Mouse (Mus musculus): ENCODE measurements around the gene Ap1ar. TPM values are rescaled to one million over a fixed set of nuclear protein-coding genes. Genes with fewer than 3 reads are reported as not detected.

Ap1ar gene
- polyA plus RNA-seq, 1 experiment from 2014 or later, result 54.3 TPM

GRCm38 (mm10) chr3:127780021-127780644, 57.2 kb downstream of the Ap1ar start, which contains the start of gene Alpk1:
Alpk1 (minus strand) TSS chr3:127780527.
- ATAC-seq (ENCODE audit: insufficient number of reproducible peaks, low FRiP score, low TSS enrichment, low read depth), result peak; percentile 77
- Histone ChIP-seq H3K27ac (replicated peaks) (peak within 1 kb of the TSS; percentile 72), H3K9me3 (replicated peaks) (no peaks in the 10 kb centered on the region), H3K4me2 (replicated peaks) (peak within 1 kb of the TSS; percentile 72), H3K4me1 (no peaks in the 10 kb centered on the region), H3K27me3 (no peaks in the 10 kb centered on the region), H3K9ac (0 out of 2 replicates have a peak within 1 kb of the TSS, but pooled peaks have one; percentile 26), H3K36me3 (no peaks in the 10 kb centered on the region), H3K4me3 (replicated peaks) (peak within 1 kb of the TSS; percentile 51)
- WGBS, result under 1% methylated on average over 24 of the region's 24 CpGs

- Histone ChIP-seq H3K36me3 (no peaks in the 10 kb centered on the region), H3K9ac (no peak overlapping the region), H3K9me3 (replicated peaks) (no peaks in the 10 kb centered on the region), H3K4me2 (replicated peaks) (no peak overlapping the region), H3K27me3 (no peaks in the 10 kb centered on the region), H3K27ac (replicated peaks) (no peak overlapping the region), H3K4me3 (replicated peaks) (no peak overlapping the region), H3K4me1 (no peaks in the 10 kb centered on the region)
- WGBS, result 78% methylated on average over 11 of the region's 11 CpGs
- no peak for ATAC-seq (ENCODE audit: insufficient number of reproducible peaks, low FRiP score, low TSS enrichment, low read depth)
These were observed 68.2 kb downstream of the Ap1ar start for GRCm38 (mm10) chr3:127769146-127769545.

- H3K9ac ChIP-seq, result no peak overlapping the region
- 75% methylated on average over 3 of the region's 3 CpGs for WGBS
These were observed 71.4 kb downstream of the Ap1ar start for GRCm38 (mm10) chr3:127765971-127766370.

GRCm38 (mm10) chr3:127764541-127764940, 72.8 kb downstream of the Ap1ar start:
- H3K9me3 ChIP-seq (replicated peaks), result no peaks in the 10 kb centered on the region
- H3K36me3 ChIP-seq, result no peaks in the 10 kb centered on the region
- H3K4me2 ChIP-seq (replicated peaks), result no peak overlapping the region
- no peak overlapping the region for H3K9ac ChIP-seq
- H3K27ac ChIP-seq (replicated peaks), result no peak overlapping the region
- H3K4me1 ChIP-seq, result no peaks in the 10 kb centered on the region
- 56% methylated on average over 5 of the region's 5 CpGs for WGBS
- no peak overlapping the region for H3K4me3 ChIP-seq (replicated peaks)
- H3K27me3 ChIP-seq, result peaks cover 10% of the 10 kb centered on the region
- ATAC-seq (ENCODE audit: insufficient number of reproducible peaks, low FRiP score, low TSS enrichment, low read depth), result no peak

More at GRCm38 (mm10) chr3:127765971-127766370, 71.4 kb downstream of the Ap1ar start:
- H3K4me2 ChIP-seq (replicated peaks), result no peak overlapping the region
- H3K27me3 ChIP-seq, result peaks cover 7% of the 10 kb centered on the region
- H3K36me3 ChIP-seq, result no peaks in the 10 kb centered on the region
- no peak overlapping the region for H3K27ac ChIP-seq (replicated peaks)
- no peak overlapping the region for H3K4me3 ChIP-seq (replicated peaks)
- H3K4me1 ChIP-seq, result no peaks in the 10 kb centered on the region
- no peaks in the 10 kb centered on the region for H3K9me3 ChIP-seq (replicated peaks)
- ATAC-seq (ENCODE audit: insufficient number of reproducible peaks, low FRiP score, low TSS enrichment, low read depth), result no peak

GRCm38 (mm10) chr3:127763076-127763612, 74.2 kb downstream of the Ap1ar start:
- ATAC-seq (ENCODE audit: insufficient number of reproducible peaks, low FRiP score, low TSS enrichment, low read depth), result no peak
- peaks cover 15% of the 10 kb centered on the region for H3K27me3 ChIP-seq
- 25% methylated on average over 7 of the region's 7 CpGs for WGBS
- H3K9ac ChIP-seq, result no peak overlapping the region
- no peaks in the 10 kb centered on the region for H3K4me1 ChIP-seq
- H3K36me3 ChIP-seq, result no peaks in the 10 kb centered on the region
- no peak overlapping the region for H3K4me3 ChIP-seq (replicated peaks)
- H3K4me2 ChIP-seq (replicated peaks), result no peak overlapping the region
- H3K27ac ChIP-seq (replicated peaks), result no peak overlapping the region
- no peaks in the 10 kb centered on the region for H3K9me3 ChIP-seq (replicated peaks)

- no peak overlapping the region for H3K4me3 ChIP-seq (replicated peaks)
- H3K4me2 ChIP-seq (replicated peaks), result no peak overlapping the region
- no peaks in the 10 kb centered on the region for H3K36me3 ChIP-seq
- H3K9me3 ChIP-seq (replicated peaks), result no peaks in the 10 kb centered on the region
- H3K4me1 ChIP-seq, result no peaks in the 10 kb centered on the region
- no peak overlapping the region for H3K27ac ChIP-seq (replicated peaks)
- WGBS, result 69% methylated on average over 8 of the region's 8 CpGs
- H3K27me3 ChIP-seq, result peaks cover 19% of the 10 kb centered on the region
- ATAC-seq (ENCODE audit: insufficient number of reproducible peaks, low FRiP score, low TSS enrichment, low read depth), result no peak
- no peak overlapping the region for H3K9ac ChIP-seq
These were observed 74.9 kb downstream of the Ap1ar start for GRCm38 (mm10) chr3:127762403-127762802.

- H3K4me2 ChIP-seq (replicated peaks), result no peak overlapping the region
- 10% methylated on average over 8 of the region's 8 CpGs for WGBS
- H3K9ac ChIP-seq, result no peak overlapping the region
- no peak overlapping the region for H3K4me3 ChIP-seq (replicated peaks)
- H3K36me3 ChIP-seq, result no peaks in the 10 kb centered on the region
- peaks cover 22% of the 10 kb centered on the region for H3K27me3 ChIP-seq
- H3K4me1 ChIP-seq, result no peaks in the 10 kb centered on the region
- no peaks in the 10 kb centered on the region for H3K9me3 ChIP-seq (replicated peaks)
- ATAC-seq (ENCODE audit: insufficient number of reproducible peaks, low FRiP score, low TSS enrichment, low read depth), result no peak
- no peak overlapping the region for H3K27ac ChIP-seq (replicated peaks)
These were observed 78.1 kb downstream of the Ap1ar start for GRCm38 (mm10) chr3:127759212-127759611.

GRCm38 (mm10) chr3:127758806-127759205, 78.5 kb downstream of the Ap1ar start:
- H3K4me2 ChIP-seq (replicated peaks), result no peak overlapping the region
- ATAC-seq (ENCODE audit: insufficient number of reproducible peaks, low FRiP score, low TSS enrichment, low read depth), result no peak
- WGBS, result 64% methylated on average over 4 of the region's 4 CpGs

GRCm38 (mm10) chr3:127757886-127758301, 79.4 kb downstream of the Ap1ar start:
- no peak overlapping the region for H3K4me2 ChIP-seq (replicated peaks)
- ATAC-seq (ENCODE audit: insufficient number of reproducible peaks, low FRiP score, low TSS enrichment, low read depth), result no peak
- no peaks in the 10 kb centered on the region for H3K36me3 ChIP-seq
- H3K9me3 ChIP-seq (replicated peaks), result no peaks in the 10 kb centered on the region
- peaks cover 22% of the 10 kb centered on the region for H3K27me3 ChIP-seq
- H3K4me3 ChIP-seq (replicated peaks), result no peak overlapping the region
- no peak overlapping the region for H3K9ac ChIP-seq
- no peak overlapping the region for H3K27ac ChIP-seq (replicated peaks)
- no peaks in the 10 kb centered on the region for H3K4me1 ChIP-seq

More at GRCm38 (mm10) chr3:127758806-127759205, 78.5 kb downstream of the Ap1ar start:
- Histone ChIP-seq H3K4me1 (no peaks in the 10 kb centered on the region), H3K36me3 (no peaks in the 10 kb centered on the region), H3K4me3 (replicated peaks) (no peak overlapping the region), H3K9me3 (replicated peaks) (no peaks in the 10 kb centered on the region), H3K9ac (no peak overlapping the region), H3K27me3 (peaks cover 22% of the 10 kb centered on the region), H3K27ac (replicated peaks) (no peak overlapping the region)

Other genes with a start within 250 kb of the Ap1ar start
- 0.07 and 0.28 TPM in 2 replicates for gene Neurog2, start 204.4 kb downstream of the Ap1ar start, polyA plus RNA-seq (2015; fragmentation: Nextera tagmentation; extraction: Ambion mirVana)
- gene Alpk1, start 57.0 kb downstream of the Ap1ar start, polyA plus RNA-seq (2015; fragmentation: Nextera tagmentation; extraction: Ambion mirVana), result 1.0 and 2.4 TPM in 2 replicates
- 3.6 TPM in 2 replicates for gene Tifa, start 47.7 kb downstream of the Ap1ar start, polyA plus RNA-seq (2015; fragmentation: Nextera tagmentation; extraction: Ambion mirVana)
- 10.7 and 11.9 TPM in 2 replicates for gene Fam241a, start 58.8 kb upstream of the Ap1ar start, polyA plus RNA-seq (2015; fragmentation: Nextera tagmentation; extraction: Ambion mirVana)